ENCODE assay signal across 8 mouse cellular contexts in genomic region chr1:75140601-75141190, GRCm38 (mm10). TPM values are rescaled to one million over a fixed set of nuclear protein-coding genes. Genes with fewer than 3 reads are reported as not detected.
A peak's percentile ranks its signal among the peaks of the same experiment; 100 is the strongest.
DNase-seq lines count a peak whose midpoint lies in the region; ATAC-seq and TF ChIP-seq lines count a peak whose summit lies in the region.

No protein-coding gene starts in this region.

- H3K27me3 ChIP-seq in heart, postnatal 0 days (ENCODE audit: control insufficient read depth, insufficient read depth, low read length): no peaks in the 10 kb centered on the region
- H3K27me3 ChIP-seq in limb, embryonic 14.5 days (ENCODE audit: control insufficient read depth, insufficient read depth, low read length): no peaks in the 10 kb centered on the region

- no peaks in the 10 kb centered on the region; a peak in 1 of 4 replicates for H3K4me1 ChIP-seq in ES-E14 (ENCODE audit: control insufficient read depth in 2 of 2, insufficient read depth in 2 of 2, low read length in 2 of 2, poor library complexity in 1 of 2)
- H3K4me1 ChIP-seq in heart, postnatal 0 days (ENCODE audit: control insufficient read depth, insufficient read depth): peaks cover 14% of the 10 kb centered on the region
- peaks cover 12% of the 10 kb centered on the region for H3K4me1 ChIP-seq in limb, embryonic 14.5 days (ENCODE audit: control insufficient read depth, insufficient read depth, low read length)
- peaks cover 15% of the 10 kb centered on the region for H3K4me1 ChIP-seq in olfactory bulb, adult 2 months (ENCODE audit: control insufficient read depth, insufficient read depth, low read length)

- 47% methylated on average over 4 of the region's 4 CpGs for WGBS in heart, postnatal 0 days
- WGBS in limb, embryonic 14.5 days: 65% methylated on average over 4 of the region's 4 CpGs
- 30% methylated on average over 4 of the region's 4 CpGs for WGBS in olfactory bulb, adult 2 months

- H3K9ac ChIP-seq in ES-E14 (ENCODE audit: insufficient read depth, low read depth, low read length, poor library complexity, severe bottlenecking): peak overlapping the region; percentile 82; the same call in 1 of the 2 replicates
- H3K9ac ChIP-seq in heart, postnatal 0 days (replicated peaks; ENCODE audit: low read depth, low read length): peak overlapping the region; percentile 84
- peak overlapping the region; percentile 90 for H3K9ac ChIP-seq in limb, embryonic 14.5 days (ENCODE audit: low read depth, low read length, severe bottlenecking)

- DNase-seq in adrenal gland, postnatal 14 days: peak; percentile 36
- DNase-seq in adrenal gland, adult 18-20 months (ENCODE audit: low spot score in 2 of 2): no peak
- DNase-seq in ES-E14 (ENCODE audit: low read depth, low spot score): no peak
- no peak for DNase-seq in heart, postnatal 0 days (ENCODE audit: low spot score)
- DNase-seq in limb, embryonic 14.5 days (ENCODE audit: low spot score): no peak
- DNase-seq in left cerebral cortex, adult 18-20 months (ENCODE audit: low spot score in 2 of 2): no peak
- DNase-seq in retina, embryonic 14.5 days (ENCODE audit: low spot score): no peak

- no peak for TF ChIP-seq POLR2A in limb, embryonic 14.5 days (IDR thresholded peaks at IDR 0.05; ENCODE audit: borderline replicate concordance, extremely low read depth, insufficient read depth, insufficient read length)
- TF ChIP-seq POLR2A in olfactory bulb, adult 2 months (IDR thresholded peaks at IDR 0.05; ENCODE audit: insufficient read depth, low read depth, low read length): no peak

- no peak for ATAC-seq in heart, postnatal 0 days (ENCODE audit: insufficient read depth, low read depth)
- ATAC-seq in limb, embryonic 14.5 days (ENCODE audit: low FRiP score, low read depth): no peak

- TF ChIP-seq EP300 in heart, postnatal 0 days (IDR thresholded peaks at IDR 0.05; ENCODE audit: low read depth): no peak

- in situ Hi-C loops in ES-E14 (cut with MboI; ENCODE audit: low sequenced_read_pairs in 2 of 2, unreplicated experiment in 2 of 2): no loop called here

- H3K9me3 ChIP-seq in ES-E14 (ENCODE audit: control insufficient read depth, insufficient read depth, low read depth, low read length): no peaks in the 10 kb centered on the region
- no peaks in the 10 kb centered on the region for H3K9me3 ChIP-seq in heart, postnatal 0 days (replicated peaks; ENCODE audit: control insufficient read depth, low read length)
- H3K9me3 ChIP-seq in limb, embryonic 14.5 days (ENCODE audit: control insufficient read depth, low read length): no peaks in the 10 kb centered on the region

- H3K36me3 ChIP-seq in ES-E14 (ENCODE audit: control insufficient read depth, insufficient read depth, low read length, poor library complexity, severe bottlenecking): peaks cover 17% of the 10 kb centered on the region; the same call in 1 of the 2 replicates
- peaks cover 60% of the 10 kb centered on the region for H3K36me3 ChIP-seq in heart, postnatal 0 days (replicated peaks; ENCODE audit: control insufficient read depth, insufficient read depth, low read length)
- peaks cover 60% of the 10 kb centered on the region for H3K36me3 ChIP-seq in limb, embryonic 14.5 days (ENCODE audit: control insufficient read depth, insufficient read depth, low read length)

- no peak for TF ChIP-seq CTCF in heart, postnatal 0 days (IDR thresholded peaks at IDR 0.05; ENCODE audit: low read depth)
- TF ChIP-seq CTCF in olfactory bulb, adult 2 months (IDR thresholded peaks at IDR 0.05; ENCODE audit: insufficient read depth, low read depth, low read length): no peak

- H3K4me3 ChIP-seq in ES-E14 (ENCODE audit: insufficient read depth in 1 of 2, low read depth in 1 of 2, low read length in 2 of 2, poor library complexity in 1 of 2, severe bottlenecking in 1 of 2): peak overlapping the region in 1 of 2 experiments; percentile 52; a peak in 3 of 4 replicates
- peak overlapping the region; percentile 82 for H3K4me3 ChIP-seq in heart, postnatal 0 days (ENCODE audit: low read depth, low read length)
- peak overlapping the region; percentile 91 for H3K4me3 ChIP-seq in limb, embryonic 14.5 days (replicated peaks; ENCODE audit: low read length)
- peak overlapping the region; percentile 98 for H3K4me3 ChIP-seq in olfactory bulb, adult 2 months (ENCODE audit: insufficient read depth, low read depth, low read length)

- no peak overlapping the region for H3K27ac ChIP-seq in ES-E14 (ENCODE audit: insufficient read depth, low read depth, low read length, poor library complexity, severe bottlenecking)
- H3K27ac ChIP-seq in heart, postnatal 0 days (ENCODE audit: low read depth): peak overlapping the region; percentile 93
- 0 out of 2 replicates have a peak overlapping the region, but pooled peaks have one; percentile 92 for H3K27ac ChIP-seq in limb, embryonic 14.5 days (replicated peaks; ENCODE audit: low read depth, low read length)
- peak overlapping the region; percentile 88; the same call in 1 of the 2 replicates for H3K27ac ChIP-seq in olfactory bulb, adult 2 months (ENCODE audit: insufficient read depth, low read depth, low read length)

- H3K4me2 ChIP-seq in heart, postnatal 0 days (ENCODE audit: low read depth, low read length): peak overlapping the region; percentile 90
- H3K4me2 ChIP-seq in limb, embryonic 14.5 days (replicated peaks; ENCODE audit: low read depth, low read length, severe bottlenecking): peak overlapping the region; percentile 93

TF ChIP-seq in ES-E14, 5 proteins besides CTCF, POLR2A, EP300 and RAD21:
- TF ChIP-seq HCFC1 (IDR thresholded peaks at IDR 0.05; ENCODE audit: borderline replicate concordance, insufficient read depth, low read length) (no peak), ZC3H11A (IDR thresholded peaks at IDR 0.05; ENCODE audit: borderline replicate concordance, low read depth, low read length) (no peak), MAFK (IDR thresholded peaks at IDR 0.05; ENCODE audit: insufficient read depth, low read depth, low read length) (no peak)
TF ChIP-seq in ES-E14: peak in this region for 0.

RNA-seq across cellular contexts. Expression of gene Cnppd1, which starts 1.8 kb away (rescaled TPM):
- 35.0 and 47.1 TPM in 2 replicates for total RNA-seq in adrenal gland, postnatal 14 days (2021)
- total RNA-seq in adrenal gland, adult 18-20 months (2021): 10 to 100 TPM; 32.3 to 33.2 TPM
- 20.9 and 27.2 TPM in 2 replicates for total RNA-seq in ES-E14 (2012; rRNA removed)
- total RNA-seq in heart, postnatal 0 days (2014; rRNA removed; ENCODE audit: low replicate concordance): 66.7 and 83.6 TPM in 2 replicates
- 30.2 and 31.2 TPM in 2 replicates for polyA plus RNA-seq in heart, postnatal 0 days (2015; fragmentation: Nextera tagmentation; extraction: Ambion mirVana)
- polyA plus RNA-seq in limb, embryonic 14.5 days (2012; rRNA removed): 48.1 and 56.7 TPM in 2 replicates
- 37.8 and 39.7 TPM in 2 replicates for polyA plus RNA-seq in limb, embryonic 14.5 days (2014; fragmentation: Nextera tagmentation; extraction: Ambion mirVana)
- 190 TPM in 1 of 2 replicates, not detected in the other for polyA plus RNA-seq in olfactory bulb, adult 2 months (2012; ENCODE audit: insufficient read depth, insufficient read length, low replicate concordance, missing spikeins)
- total RNA-seq in left cerebral cortex, adult 18-20 months (2021): 10 to 100 TPM; 31.1 to 35.2 TPM

RNA-seq across cellular contexts. Expression of gene Retreg2, which starts 1.9 kb away (rescaled TPM):
- 74.1 and 78.4 TPM in 2 replicates for total RNA-seq in adrenal gland, postnatal 14 days (2021)
- total RNA-seq in adrenal gland, adult 18-20 months (2021): 10 to 100 TPM; 86.5 to 95.1 TPM
- 27.1 and 37.4 TPM in 2 replicates for total RNA-seq in ES-E14 (2012; rRNA removed)
- 49.7 and 50.9 TPM in 2 replicates for total RNA-seq in heart, postnatal 0 days (2014; rRNA removed; ENCODE audit: low replicate concordance)
- 19.4 and 23.7 TPM in 2 replicates for polyA plus RNA-seq in heart, postnatal 0 days (2015; fragmentation: Nextera tagmentation; extraction: Ambion mirVana)
- polyA plus RNA-seq in limb, embryonic 14.5 days (2012; rRNA removed): 74.8 and 101 TPM in 2 replicates
- 46.4 and 48.1 TPM in 2 replicates for polyA plus RNA-seq in limb, embryonic 14.5 days (2014; fragmentation: Nextera tagmentation; extraction: Ambion mirVana)
- polyA plus RNA-seq in olfactory bulb, adult 2 months (2012; ENCODE audit: insufficient read depth, insufficient read length, low replicate concordance, missing spikeins): not detected in 2 replicates
- total RNA-seq in left cerebral cortex, adult 18-20 months (2021): 100 to 1,000 TPM; 210 to 215 TPM

RNA-seq across cellular contexts. Expression of gene Slc23a3, which starts 7.0 kb away (rescaled TPM):
- 0.71 TPM in 1 of 2 replicates, not detected in the other for total RNA-seq in adrenal gland, postnatal 14 days (2021)
- under 1 TPM; 0.32 to 0.63 TPM for total RNA-seq in adrenal gland, adult 18-20 months (2021)
- 0.31 TPM in 1 of 2 replicates, not detected in the other for total RNA-seq in ES-E14 (2012; rRNA removed)
- total RNA-seq in heart, postnatal 0 days (2014; rRNA removed; ENCODE audit: low replicate concordance): 0.73 and 4.0 TPM in 2 replicates
- 1.3 and 2.1 TPM in 2 replicates for polyA plus RNA-seq in heart, postnatal 0 days (2015; fragmentation: Nextera tagmentation; extraction: Ambion mirVana)
- 0.55 and 0.58 TPM in 2 replicates for polyA plus RNA-seq in limb, embryonic 14.5 days (2012; rRNA removed)
- 0.11 and 0.12 TPM in 2 replicates for polyA plus RNA-seq in limb, embryonic 14.5 days (2014; fragmentation: Nextera tagmentation; extraction: Ambion mirVana)
- not detected in 2 replicates for polyA plus RNA-seq in olfactory bulb, adult 2 months (2012; ENCODE audit: insufficient read depth, insufficient read length, low replicate concordance, missing spikeins)
- total RNA-seq in left cerebral cortex, adult 18-20 months (2021): 1 to 10 TPM; 2.0 to 3.9 TPM

RNA-seq across cellular contexts. Expression of gene Nhej1, which starts 15.7 kb away (rescaled TPM):
- 4.3 and 5.9 TPM in 2 replicates for total RNA-seq in adrenal gland, postnatal 14 days (2021)
- total RNA-seq in adrenal gland, adult 18-20 months (2021): 1 to 10 TPM; 6.1 to 7.4 TPM
- 6.7 and 7.7 TPM in 2 replicates for total RNA-seq in ES-E14 (2012; rRNA removed)
- total RNA-seq in heart, postnatal 0 days (2014; rRNA removed; ENCODE audit: low replicate concordance): 1.2 and 8.4 TPM in 2 replicates
- 6.1 TPM in 2 replicates for polyA plus RNA-seq in heart, postnatal 0 days (2015; fragmentation: Nextera tagmentation; extraction: Ambion mirVana)
- 4.4 and 4.8 TPM in 2 replicates for polyA plus RNA-seq in limb, embryonic 14.5 days (2012; rRNA removed)
- 7.8 and 10.8 TPM in 2 replicates for polyA plus RNA-seq in limb, embryonic 14.5 days (2014; fragmentation: Nextera tagmentation; extraction: Ambion mirVana)
- not detected in 2 replicates for polyA plus RNA-seq in olfactory bulb, adult 2 months (2012; ENCODE audit: insufficient read depth, insufficient read length, low replicate concordance, missing spikeins)
- total RNA-seq in left cerebral cortex, adult 18-20 months (2021): 1 to 10 TPM; 1.8 to 2.4 TPM

RNA-seq across cellular contexts. Expression of gene Zfand2b, which starts 27.8 kb away (rescaled TPM):
- total RNA-seq in adrenal gland, postnatal 14 days (2021): 26.3 and 33.5 TPM in 2 replicates
- total RNA-seq in adrenal gland, adult 18-20 months (2021): 10 to 100 TPM; 29.4 to 31.8 TPM
- total RNA-seq in ES-E14 (2012; rRNA removed): 15.1 and 16.0 TPM in 2 replicates
- total RNA-seq in heart, postnatal 0 days (2014; rRNA removed; ENCODE audit: low replicate concordance): 33.1 and 67.1 TPM in 2 replicates
- 26.1 and 28.7 TPM in 2 replicates for polyA plus RNA-seq in heart, postnatal 0 days (2015; fragmentation: Nextera tagmentation; extraction: Ambion mirVana)
- 53.2 and 58.5 TPM in 2 replicates for polyA plus RNA-seq in limb, embryonic 14.5 days (2012; rRNA removed)
- 40.2 TPM in 2 replicates for polyA plus RNA-seq in limb, embryonic 14.5 days (2014; fragmentation: Nextera tagmentation; extraction: Ambion mirVana)
- not detected in 2 replicates for polyA plus RNA-seq in olfactory bulb, adult 2 months (2012; ENCODE audit: insufficient read depth, insufficient read length, low replicate concordance, missing spikeins)
- 10 to 100 TPM; 26.3 to 29.1 TPM for total RNA-seq in left cerebral cortex, adult 18-20 months (2021)
